In genomic region chr11:78260489-78261258, GRCm38 (mm10) we compare ENCODE assay signal across 8 mouse cellular contexts. TPM values are rescaled to one million over a fixed set of nuclear protein-coding genes. Genes with fewer than 3 reads are reported as not detected.
DNase-seq lines count a peak whose midpoint lies in the region; ATAC-seq and TF ChIP-seq lines count a peak whose summit lies in the region.

No protein-coding gene starts in this region.

- H3K27ac ChIP-seq in kidney, embryonic 14.5 days (ENCODE audit: low read depth, low read length) = no peak overlapping the region
- no peak overlapping the region for H3K27ac ChIP-seq in cortical plate, adult 2 months (ENCODE audit: insufficient read depth, low read length)
- no peak overlapping the region for H3K27ac ChIP-seq in intestine, embryonic 15.5 days

- no peak for DNase-seq in kidney, postnatal 10 days
- peak; percentile 47 for DNase-seq in naive thymus-derived CD4-positive, alpha-beta T cell, adult 2 months (ENCODE audit: low read depth)
- DNase-seq in T-cell, adult 2 months (ENCODE audit: low spot score) = no peak
- DNase-seq in cerebellum, adult 18-20 months = no peak

- H3K27me3 ChIP-seq in kidney, embryonic 14.5 days (ENCODE audit: control insufficient read depth, insufficient read depth, low read length) = no peaks in the 10 kb centered on the region
- 0 out of 2 replicates have a peak, but pooled peaks cover 3% of the 10 kb centered on the region for H3K27me3 ChIP-seq in intestine, embryonic 15.5 days (replicated peaks)

- no peak overlapping the region for H3K9ac ChIP-seq in kidney, embryonic 14.5 days (ENCODE audit: low read depth, low read length)
- H3K9ac ChIP-seq in intestine, embryonic 15.5 days = no peak overlapping the region

- H3K4me3 ChIP-seq in kidney, embryonic 14.5 days (ENCODE audit: low read length) = peak overlapping the region; percentile 85
- peak overlapping the region; percentile 99 for H3K4me3 ChIP-seq in cortical plate, adult 2 months (ENCODE audit: insufficient read depth, low read length)
- H3K4me3 ChIP-seq in intestine, embryonic 15.5 days (replicated peaks) = peak overlapping the region; percentile 93; the same call in 1 of the 2 replicates

- H3K4me2 ChIP-seq in kidney, embryonic 14.5 days (replicated peaks; ENCODE audit: low read depth, low read length) = peak overlapping the region; percentile 69
- peak overlapping the region; percentile 54 for H3K4me2 ChIP-seq in intestine, embryonic 15.5 days (replicated peaks)

- H3K9me3 ChIP-seq in kidney, embryonic 14.5 days (ENCODE audit: control insufficient read depth, low read length) = no peaks in the 10 kb centered on the region
- no peaks in the 10 kb centered on the region for H3K9me3 ChIP-seq in intestine, embryonic 15.5 days

- peaks cover 4% of the 10 kb centered on the region; the same call in 1 of the 2 replicates for H3K4me1 ChIP-seq in kidney, embryonic 14.5 days (ENCODE audit: control insufficient read depth, insufficient read depth, low read length)
- peaks cover 5% of the 10 kb centered on the region; the same call in 1 of the 2 replicates for H3K4me1 ChIP-seq in cortical plate, adult 2 months (ENCODE audit: control insufficient read depth, insufficient read depth, low read length)
- no peaks in the 10 kb centered on the region for H3K4me1 ChIP-seq in intestine, embryonic 15.5 days (replicated peaks)

- ATAC-seq in kidney, embryonic 14.5 days (ENCODE audit: low FRiP score, low TSS enrichment) = no peak; the same call in 1 of the 2 replicates
- ATAC-seq in intestine, embryonic 15.5 days = peak; percentile 5
- no peak for ATAC-seq in inflammation-experienced regulatory T-cells, adult 6 months

- no peak for TF ChIP-seq POLR2A in cortical plate, adult 2 months (IDR thresholded peaks at IDR 0.05; ENCODE audit: extremely low read depth, insufficient read depth, low read length)

- 100% methylated on average over 2 of the region's 2 CpGs for WGBS in kidney, embryonic 14.5 days
- WGBS in intestine, embryonic 15.5 days = 95% methylated on average over 2 of the region's 2 CpGs

- H3K36me3 ChIP-seq in kidney, embryonic 14.5 days (ENCODE audit: control insufficient read depth, insufficient read depth, low read length) = peaks cover 27% of the 10 kb centered on the region
- H3K36me3 ChIP-seq in intestine, embryonic 15.5 days = peaks cover 9% of the 10 kb centered on the region

- TF ChIP-seq CTCF in cortical plate, adult 2 months (IDR thresholded peaks at IDR 0.05; ENCODE audit: extremely low read depth, insufficient read depth, low read length) = no peak

RNA-seq across cellular contexts. Expression of gene 2610507B11Rik, which starts 0.9 kb away (rescaled TPM):
- 75.1 and 109 TPM in 2 replicates for polyA plus RNA-seq in kidney, embryonic 14.5 days (2014; fragmentation: Nextera tagmentation; extraction: Ambion mirVana)
- 101 and 103 TPM in 2 replicates for polyA plus RNA-seq in cortical plate, adult 2 months (2012; rRNA removed)
- polyA plus RNA-seq in intestine, embryonic 15.5 days (2015; fragmentation: Nextera tagmentation; extraction: Ambion mirVana) = 68.6 and 71.1 TPM in 2 replicates
- polyA plus RNA-seq in inflammation-experienced regulatory T-cells, adult 6 months (2017; shearing (Covaris generic)) = 10 to 100 TPM; 26.4 to 41.9 (median 27.3) TPM

RNA-seq across cellular contexts. Expression of gene Supt6, which starts 14.9 kb away (rescaled TPM):
- 13.5 and 26.0 TPM in 2 replicates for polyA plus RNA-seq in kidney, embryonic 14.5 days (2014; fragmentation: Nextera tagmentation; extraction: Ambion mirVana)
- 39.9 and 40.1 TPM in 2 replicates for polyA plus RNA-seq in cortical plate, adult 2 months (2012; rRNA removed)
- 21.0 and 22.7 TPM in 2 replicates for polyA plus RNA-seq in intestine, embryonic 15.5 days (2015; fragmentation: Nextera tagmentation; extraction: Ambion mirVana)
- polyA plus RNA-seq in inflammation-experienced regulatory T-cells, adult 6 months (2017; shearing (Covaris generic)) = 10 to 100 TPM; 16.6 to 18.7 (median 16.9) TPM

RNA-seq across cellular contexts. Expression of gene Sdf2, which starts 15.1 kb away (rescaled TPM):
- polyA plus RNA-seq in kidney, embryonic 14.5 days (2014; fragmentation: Nextera tagmentation; extraction: Ambion mirVana) = 81.3 and 95.2 TPM in 2 replicates
- polyA plus RNA-seq in cortical plate, adult 2 months (2012; rRNA removed) = 111 and 115 TPM in 2 replicates
- 70.2 and 79.0 TPM in 2 replicates for polyA plus RNA-seq in intestine, embryonic 15.5 days (2015; fragmentation: Nextera tagmentation; extraction: Ambion mirVana)
- polyA plus RNA-seq in inflammation-experienced regulatory T-cells, adult 6 months (2017; shearing (Covaris generic)) = 100 to 1,000 TPM; 103 to 118 (median 104) TPM

RNA-seq across cellular contexts. Expression of gene BC030499, which starts 30.0 kb away (rescaled TPM):
- 0.10 and 0.47 TPM in 2 replicates for polyA plus RNA-seq in kidney, embryonic 14.5 days (2014; fragmentation: Nextera tagmentation; extraction: Ambion mirVana)
- polyA plus RNA-seq in cortical plate, adult 2 months (2012; rRNA removed) = 31.8 and 39.1 TPM in 2 replicates
- polyA plus RNA-seq in intestine, embryonic 15.5 days (2015; fragmentation: Nextera tagmentation; extraction: Ambion mirVana) = 0.16 and 0.33 TPM in 2 replicates
- polyA plus RNA-seq in inflammation-experienced regulatory T-cells, adult 6 months (2017; shearing (Covaris generic)) = under 1 TPM; 0.44 to 0.79 (median 0.48) TPM

RNA-seq across cellular contexts. Expression of gene Spag5, which starts 40.7 kb away (rescaled TPM):
- polyA plus RNA-seq in kidney, embryonic 14.5 days (2014; fragmentation: Nextera tagmentation; extraction: Ambion mirVana) = 35.7 and 50.9 TPM in 2 replicates
- polyA plus RNA-seq in cortical plate, adult 2 months (2012; rRNA removed) = 29.6 and 35.1 TPM in 2 replicates
- polyA plus RNA-seq in intestine, embryonic 15.5 days (2015; fragmentation: Nextera tagmentation; extraction: Ambion mirVana) = 26.8 and 28.3 TPM in 2 replicates
- polyA plus RNA-seq in inflammation-experienced regulatory T-cells, adult 6 months (2017; shearing (Covaris generic)) = 10 to 100 TPM in 1 of 3 experiments, 1 to 10 TPM in 2; 2.2 to 22.1 (median 3.4) TPM
